ENCODE assay signal across 9 mouse cellular contexts in the genomic region with DNA sequence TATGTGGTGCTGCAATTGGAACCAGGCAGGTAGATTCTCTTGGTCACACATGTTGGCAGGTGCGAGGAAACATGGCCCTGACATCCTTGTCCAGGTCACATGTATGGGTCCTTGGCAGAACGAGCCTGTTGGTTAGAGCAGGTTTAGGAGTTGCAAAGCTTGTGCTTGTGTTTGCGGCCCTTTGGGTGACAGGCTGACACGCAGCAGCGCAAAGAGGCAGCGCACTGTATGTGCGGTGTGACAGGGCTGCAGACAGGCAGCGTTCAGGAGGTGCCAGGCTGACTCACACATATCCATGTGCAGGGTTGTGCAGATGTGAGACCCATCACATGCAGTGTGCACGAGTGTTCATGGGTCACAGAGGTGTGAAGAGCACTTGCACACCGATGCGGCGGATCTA. TPM values are rescaled to one million over a fixed set of nuclear protein-coding genes. Genes with fewer than 3 reads are reported as not detected.
DNase-seq lines count a peak whose midpoint lies in the region; ATAC-seq and TF ChIP-seq lines count a peak whose summit lies in the region.
"Had no signal": no experiment of that assay in that cellular context is flagged by ENCODE, and none has a peak within 500 bp of the region (broad histone marks: within the 10 kb centered on the region; RNA-seq: fewer than 3 reads in every experiment).

No protein-coding gene starts in this region.

- peaks cover 24% of the 10 kb centered on the region for H3K27me3 ChIP-seq in kidney, embryonic 16.5 days (ENCODE audit: insufficient read depth, low read length)
- H3K27me3 ChIP-seq in cerebellum, adult 2 months (ENCODE audit: control insufficient read depth, insufficient read depth, low read length) = no peaks in the 10 kb centered on the region
- no peaks in the 10 kb centered on the region for H3K27me3 ChIP-seq in forebrain, embryonic 16.5 days (replicated peaks; ENCODE audit: control insufficient read depth, insufficient read depth, low read length)
- peaks cover 5% of the 10 kb centered on the region for H3K27me3 ChIP-seq in midbrain, embryonic 12.5 days

- no peak for TF ChIP-seq CTCF in cerebellum, adult 2 months (IDR thresholded peaks at IDR 0.05; ENCODE audit: borderline replicate concordance, insufficient read depth, low read depth, low read length)

- DNase-seq in kidney, postnatal 14 days = no peak
- DNase-seq in cerebellum, adult 2 months = peak; percentile 31 to 45
- DNase-seq in urinary bladder, postnatal 10 days (ENCODE audit: low spot score) = no peak
- no peak for DNase-seq in frontal cortex, adult 2 months (ENCODE audit: extremely low spot score in 1 of 2, low spot score in 1 of 2)

- TF ChIP-seq POLR2A in cerebellum, adult 2 months (IDR thresholded peaks at IDR 0.05; ENCODE audit: borderline replicate concordance, insufficient read depth, low read length) = no peak

- no peak overlapping the region for H3K9ac ChIP-seq in kidney, embryonic 16.5 days (replicated peaks; ENCODE audit: low read length)
- H3K9ac ChIP-seq in forebrain, embryonic 16.5 days (replicated peaks; ENCODE audit: low read depth, low read length) = peak overlapping the region; percentile 88
- peak overlapping the region; percentile 74 for H3K9ac ChIP-seq in midbrain, embryonic 12.5 days (replicated peaks)

- H3K4me2 ChIP-seq in kidney, embryonic 16.5 days (replicated peaks; ENCODE audit: low read depth, low read length) = peak overlapping the region; percentile 91
- H3K4me2 ChIP-seq in forebrain, embryonic 16.5 days (ENCODE audit: low read length) = peak overlapping the region; percentile 86
- peak overlapping the region; percentile 95 for H3K4me2 ChIP-seq in midbrain, embryonic 12.5 days (replicated peaks)

- no peaks in the 10 kb centered on the region for H3K36me3 ChIP-seq in kidney, embryonic 16.5 days (ENCODE audit: insufficient read depth, low read length)
- H3K36me3 ChIP-seq in forebrain, embryonic 16.5 days (ENCODE audit: control insufficient read depth, insufficient read depth) = no peaks in the 10 kb centered on the region
- H3K36me3 ChIP-seq in midbrain, embryonic 12.5 days = no peaks in the 10 kb centered on the region

- no peak overlapping the region for H3K27ac ChIP-seq in kidney, embryonic 16.5 days (ENCODE audit: low read length)
- H3K27ac ChIP-seq in cerebellum, adult 2 months (ENCODE audit: insufficient read depth, low read length) = no peak overlapping the region
- no peak overlapping the region; the same call in 1 of the 2 replicates for H3K27ac ChIP-seq in forebrain, embryonic 16.5 days (ENCODE audit: low read length)
- H3K27ac ChIP-seq in midbrain, embryonic 12.5 days (replicated peaks) = peak overlapping the region; percentile 70

- 42% methylated on average over 12 of the region's 12 CpGs for WGBS in kidney, embryonic 16.5 days
- WGBS in cerebellum, adult 2 months = 44% methylated on average over 12 of the region's 12 CpGs
- WGBS in forebrain, embryonic 16.5 days = 28% methylated on average over 12 of the region's 12 CpGs
- WGBS in midbrain, embryonic 12.5 days = 44% methylated on average over 12 of the region's 12 CpGs

- peaks cover 10% of the 10 kb centered on the region; the same call in 1 of the 2 replicates for H3K4me1 ChIP-seq in kidney, embryonic 16.5 days (ENCODE audit: insufficient read depth, low read length)
- peaks cover 6% of the 10 kb centered on the region; the same call in 1 of the 2 replicates for H3K4me1 ChIP-seq in cerebellum, adult 2 months (ENCODE audit: control insufficient read depth, insufficient read depth, low read length)
- H3K4me1 ChIP-seq in forebrain, embryonic 16.5 days (replicated peaks; ENCODE audit: control insufficient read depth, insufficient read depth, low read length) = peaks cover 19% of the 10 kb centered on the region
- peaks cover 22% of the 10 kb centered on the region for H3K4me1 ChIP-seq in midbrain, embryonic 12.5 days

- ATAC-seq in kidney, embryonic 16.5 days (ENCODE audit: low FRiP score, low TSS enrichment) = no peak
- peak; percentile 52 for ATAC-seq in forebrain, embryonic 16.5 days
- peak; percentile 36; the same call in 1 of the 2 replicates for ATAC-seq in midbrain, embryonic 12.5 days (ENCODE audit: low FRiP score, low read depth)
- ATAC-seq in erythroid progenitor cell, adult 5-6 weeks (replicated peaks; ENCODE audit: low FRiP score, poor library complexity, severe bottlenecking) = no peak

- peak overlapping the region; percentile 58 for H3K4me3 ChIP-seq in kidney, embryonic 16.5 days (ENCODE audit: low read length)
- peak overlapping the region; percentile 89 for H3K4me3 ChIP-seq in cerebellum, adult 2 months (replicated peaks; ENCODE audit: insufficient read depth, low read depth, low read length)
- peak overlapping the region; percentile 82 for H3K4me3 ChIP-seq in forebrain, embryonic 16.5 days (replicated peaks; ENCODE audit: low read length)
- H3K4me3 ChIP-seq in midbrain, embryonic 12.5 days = peak overlapping the region; percentile 66

- no peaks in the 10 kb centered on the region for H3K9me3 ChIP-seq in kidney, embryonic 16.5 days (ENCODE audit: low read length)
- H3K9me3 ChIP-seq in forebrain, embryonic 16.5 days (ENCODE audit: control insufficient read depth, low read length) = no peaks in the 10 kb centered on the region
- no peaks in the 10 kb centered on the region for H3K9me3 ChIP-seq in midbrain, embryonic 12.5 days

RNA-seq across cellular contexts. Expression of gene Pde1b, which starts 0.8 kb away (rescaled TPM):
- 4.7 and 4.8 TPM in 2 replicates for polyA plus RNA-seq in kidney, embryonic 16.5 days (2015; fragmentation: Nextera tagmentation; extraction: Ambion mirVana)
- 57.5 and 62.5 TPM in 2 replicates for polyA plus RNA-seq in cerebellum, adult 2 months (2012; rRNA removed)
- polyA plus RNA-seq in forebrain, embryonic 16.5 days (2015; fragmentation: Nextera tagmentation; extraction: Ambion mirVana) = 71.0 and 77.1 TPM in 2 replicates
- 47.8 and 48.7 TPM in 2 replicates for polyA plus RNA-seq in midbrain, embryonic 12.5 days (2016; fragmentation: Nextera tagmentation; extraction: Ambion mirVana)
- 150 and 159 TPM in 2 replicates for polyA plus RNA-seq in frontal cortex, adult 2 months (2012; rRNA removed)
- total RNA-seq in erythroid progenitor cell, adult 5-6 weeks (2015; ENCODE audit: low replicate concordance) = 1.1 and 13.8 TPM in 2 replicates
- total RNA-seq in erythroid progenitor cell, adult 5-6 weeks (2017; ENCODE audit: low replicate concordance) = 1.2 and 2.2 TPM in 2 replicates

RNA-seq across cellular contexts. Expression of gene Ppp1r1a, which starts 34.1 kb away (rescaled TPM):
- polyA plus RNA-seq in kidney, embryonic 16.5 days (2015; fragmentation: Nextera tagmentation; extraction: Ambion mirVana) = 22.8 and 23.5 TPM in 2 replicates
- polyA plus RNA-seq in cerebellum, adult 2 months (2012; rRNA removed) = 28.3 and 30.0 TPM in 2 replicates
- 89.0 and 108 TPM in 2 replicates for polyA plus RNA-seq in forebrain, embryonic 16.5 days (2015; fragmentation: Nextera tagmentation; extraction: Ambion mirVana)
- 66.3 and 66.7 TPM in 2 replicates for polyA plus RNA-seq in midbrain, embryonic 12.5 days (2016; fragmentation: Nextera tagmentation; extraction: Ambion mirVana)
- polyA plus RNA-seq in frontal cortex, adult 2 months (2012; rRNA removed) = 156 and 188 TPM in 2 replicates
- not detected in 2 replicates for total RNA-seq in erythroid progenitor cell, adult 5-6 weeks (2015; ENCODE audit: low replicate concordance)
- not detected in 2 replicates for total RNA-seq in erythroid progenitor cell, adult 5-6 weeks (2017; ENCODE audit: low replicate concordance)

RNA-seq across cellular contexts. Expression of gene Nckap1l, which starts 50.1 kb away (rescaled TPM):
- 1.6 and 2.0 TPM in 2 replicates for polyA plus RNA-seq in kidney, embryonic 16.5 days (2015; fragmentation: Nextera tagmentation; extraction: Ambion mirVana)
- 2.0 and 2.2 TPM in 2 replicates for polyA plus RNA-seq in cerebellum, adult 2 months (2012; rRNA removed)
- 1.6 and 1.7 TPM in 2 replicates for polyA plus RNA-seq in forebrain, embryonic 16.5 days (2015; fragmentation: Nextera tagmentation; extraction: Ambion mirVana)
- polyA plus RNA-seq in midbrain, embryonic 12.5 days (2016; fragmentation: Nextera tagmentation; extraction: Ambion mirVana) = 1.8 TPM in 2 replicates
- 6.4 and 7.6 TPM in 2 replicates for polyA plus RNA-seq in frontal cortex, adult 2 months (2012; rRNA removed)
- 22.2 and 30.6 TPM in 2 replicates for total RNA-seq in erythroid progenitor cell, adult 5-6 weeks (2015; ENCODE audit: low replicate concordance)
- total RNA-seq in erythroid progenitor cell, adult 5-6 weeks (2017; ENCODE audit: low replicate concordance) = 12.6 and 13.2 TPM in 2 replicates

RNA-seq across cellular contexts. Expression of gene Gtsf2, which starts 55.4 kb away (rescaled TPM):
- polyA plus RNA-seq in kidney, embryonic 16.5 days (2015; fragmentation: Nextera tagmentation; extraction: Ambion mirVana) = not detected in 2 replicates
- polyA plus RNA-seq in cerebellum, adult 2 months (2012; rRNA removed) = 0.38 and 1.4 TPM in 2 replicates
- polyA plus RNA-seq in forebrain, embryonic 16.5 days (2015; fragmentation: Nextera tagmentation; extraction: Ambion mirVana) = not detected in 2 replicates
- polyA plus RNA-seq in midbrain, embryonic 12.5 days (2016; fragmentation: Nextera tagmentation; extraction: Ambion mirVana) = 0.34 TPM in 1 of 2 replicates, not detected in the other
- polyA plus RNA-seq in frontal cortex, adult 2 months (2012; rRNA removed) = not detected in 2 replicates
- total RNA-seq in erythroid progenitor cell, adult 5-6 weeks (2015; ENCODE audit: low replicate concordance) = not detected in 2 replicates
- not detected in 2 replicates for total RNA-seq in erythroid progenitor cell, adult 5-6 weeks (2017; ENCODE audit: low replicate concordance)
- total RNA-seq: layer of hippocampus, postnatal 14 days had no signal

Comparison
In these comparisons a context has a peak if more than half of its experiments do, and no peak if none do; other contexts are left out.
1. ATAC-seq: peak in forebrain, embryonic 16.5 days (single experiment) and midbrain, embryonic 12.5 days (single experiment); none in kidney, embryonic 16.5 days (single experiment) and erythroid progenitor cell, adult 5-6 weeks (single experiment).
2. DNase-seq: peak in cerebellum, adult 2 months (2 of 2); none in kidney, postnatal 14 days (single experiment), urinary bladder, postnatal 10 days (single experiment) and frontal cortex, adult 2 months (0 of 2).
3. Peak in every context shown above with its lines, with median percentiles within 50 percentile points of each other: H3K4me2 ChIP-seq and H3K4me3 ChIP-seq.